Comparison of ENCODE assay signal across 1 mouse cellular context in the genomic region with DNA sequence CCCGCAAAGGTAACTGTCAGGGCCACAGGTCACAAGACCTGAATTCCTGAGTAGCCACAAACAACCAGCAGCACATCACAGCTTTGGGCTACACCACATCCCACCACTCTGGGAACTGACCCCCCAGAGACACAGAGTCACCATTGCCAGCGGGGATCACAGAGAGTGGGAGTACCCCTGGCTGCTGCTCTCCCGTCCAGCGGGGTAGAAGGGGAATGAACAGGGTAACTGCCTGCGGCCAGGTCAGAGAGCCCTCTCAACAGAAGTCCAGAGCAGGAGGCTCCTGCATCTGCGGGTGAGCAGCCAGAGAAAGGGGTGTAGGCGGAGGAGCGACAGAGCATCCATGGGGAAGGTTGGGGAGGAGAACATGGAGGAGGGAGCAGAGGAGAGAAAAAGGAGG.
TF ChIP-seq lines count a peak whose summit lies in the region.

No protein-coding gene starts in this region.

TF ChIP-seq in CH12.LX, 34 proteins besides CTCF, POLR2A, EP300 and RAD21:
- TF ChIP-seq IRF4 (IDR thresholded peaks at IDR 0.05; ENCODE audit: low read depth, low read length) (no peak), BHLHE40 (IDR thresholded peaks at IDR 0.05; ENCODE audit: low read depth, low read length) (no peak), ZNF384 (IDR thresholded peaks at IDR 0.05; ENCODE audit: low read depth, low read length) (no peak), ETS1 (conservative IDR thresholded peaks at IDR 0.05; ENCODE audit: low read depth, low read length) (no peak), GABPA (IDR thresholded peaks at IDR 0.05; ENCODE audit: insufficient replicate concordance, low read depth, low read length) (no peak), E2F4 (IDR thresholded peaks at IDR 0.05; ENCODE audit: insufficient replicate concordance, low read depth, low read length) (no peak), NRF1 (IDR thresholded peaks at IDR 0.05; ENCODE audit: low read depth, low read length) (no peak), MAZ (IDR thresholded peaks at IDR 0.05; ENCODE audit: low read depth, low read length) (no peak), USF2 (conservative IDR thresholded peaks at IDR 0.05; ENCODE audit: low read depth, low read length) (no peak), HCFC1 (IDR thresholded peaks at IDR 0.05; ENCODE audit: low read depth, low read length) (no peak), JUN (IDR thresholded peaks at IDR 0.05; ENCODE audit: insufficient read depth, low read depth, low read length) (no peak), SMC3 (IDR thresholded peaks at IDR 0.05; ENCODE audit: low read depth, low read length) (no peak), SIN3A (IDR thresholded peaks at IDR 0.05; ENCODE audit: low read length) (no peak), JUND (conservative IDR thresholded peaks at IDR 0.05; ENCODE audit: low read depth, low read length) (no peak), POLR2AphosphoS2 (IDR thresholded peaks at IDR 0.05; ENCODE audit: low read depth, low read length) (no peak), ZKSCAN1 (IDR thresholded peaks at IDR 0.05; ENCODE audit: borderline replicate concordance, low read depth, low read length) (no peak), TBP (conservative IDR thresholded peaks at IDR 0.05; ENCODE audit: low read depth, low read length) (no peak), RCOR1 (conservative IDR thresholded peaks at IDR 0.05; ENCODE audit: low read depth, low read length) (no peak)
